In genomic region chr4:156183747-156184146, GRCm38 (mm10) we compare ENCODE assay signal across 17 mouse cellular contexts. TPM values are rescaled to one million over a fixed set of nuclear protein-coding genes. Genes with fewer than 3 reads are reported as not detected.
DNase-seq lines count a peak whose midpoint lies in the region; ATAC-seq and TF ChIP-seq lines count a peak whose summit lies in the region.
"Had no signal": no experiment of that assay in that cellular context is flagged by ENCODE, and none has a peak within 500 bp of the region (broad histone marks: within the 10 kb centered on the region; RNA-seq: fewer than 3 reads in every experiment).

No protein-coding gene starts in this region.

- 89% methylated on average over 5 of the region's 5 CpGs for WGBS in hindbrain, embryonic 11.5 days
- 88% methylated on average over 5 of the region's 5 CpGs for WGBS in midbrain, embryonic 11.5 days
- 80% methylated on average over 5 of the region's 5 CpGs for WGBS in neural tube, embryonic 15.5 days
- WGBS in lung, adult 2 months: 64% methylated on average over 5 of the region's 5 CpGs

- no peak for ATAC-seq in hindbrain, embryonic 11.5 days (ENCODE audit: low FRiP score)
- ATAC-seq in midbrain, embryonic 11.5 days (ENCODE audit: low FRiP score): no peak
- no peak for ATAC-seq in neural tube, embryonic 15.5 days (ENCODE audit: low FRiP score)
- ATAC-seq: Patski had no signal

- TF ChIP-seq CTCF in layer of hippocampus, adult 2 months (conservative IDR thresholded peaks at IDR 0.05): no peak
- no peak for TF ChIP-seq CTCF in lung, adult 2 months (IDR thresholded peaks at IDR 0.05; ENCODE audit: insufficient read depth, low read length)

- no peak for DNase-seq in layer of hippocampus, adult 2 months (ENCODE audit: low spot score in 2 of 2)
- no peak for DNase-seq in layer of hippocampus, adult 8-10 months (ENCODE audit: low spot score in 2 of 2)
- DNase-seq in hindbrain, embryonic 11.5 days (ENCODE audit: low spot score): no peak
- no peak for DNase-seq in midbrain, embryonic 11.5 days (ENCODE audit: low spot score, missing footprints)
- no peak for DNase-seq in cerebellum, adult 8-10 months
- DNase-seq in lung, adult 2 months: no peak
- no peak for DNase-seq in layer of hippocampus, adult 11-12 months (ENCODE audit: low spot score)
- DNase-seq: cerebellum, adult 18-20 months; kidney, adult 11 months; kidney, postnatal 4 days; lung, adult 18-20 months; right cerebral cortex, postnatal 25 days; thymus, postnatal 25 days had no signal

- H3K27me3 ChIP-seq in hindbrain, embryonic 11.5 days (ENCODE audit: control insufficient read depth, insufficient read depth, low read length): no peaks in the 10 kb centered on the region
- H3K27me3 ChIP-seq in midbrain, embryonic 11.5 days (ENCODE audit: control insufficient read depth, insufficient read depth, low read length): no peaks in the 10 kb centered on the region
- H3K27me3 ChIP-seq in neural tube, embryonic 15.5 days (replicated peaks): no peaks in the 10 kb centered on the region
- H3K27me3 ChIP-seq: Patski had no signal

- peak overlapping the region; percentile 65 for H3K4me2 ChIP-seq in hindbrain, embryonic 11.5 days (replicated peaks; ENCODE audit: low read depth, low read length)
- H3K4me2 ChIP-seq in midbrain, embryonic 11.5 days: peak overlapping the region; percentile 72
- peak overlapping the region; percentile 78 for H3K4me2 ChIP-seq in neural tube, embryonic 15.5 days

- no peak overlapping the region for H3K9ac ChIP-seq in hindbrain, embryonic 11.5 days (ENCODE audit: low read depth, low read length)
- peak overlapping the region; percentile 27; the same call in 1 of the 2 replicates for H3K9ac ChIP-seq in midbrain, embryonic 11.5 days (ENCODE audit: low read length)
- peak overlapping the region; percentile 72 for H3K9ac ChIP-seq in neural tube, embryonic 15.5 days (replicated peaks)

- peaks cover 29% of the 10 kb centered on the region for H3K4me1 ChIP-seq in hindbrain, embryonic 11.5 days (replicated peaks; ENCODE audit: control insufficient read depth, insufficient read depth, low read length)
- peaks cover 46% of the 10 kb centered on the region for H3K4me1 ChIP-seq in midbrain, embryonic 11.5 days (ENCODE audit: control insufficient read depth, insufficient read depth, low read length)
- peaks cover 91% of the 10 kb centered on the region for H3K4me1 ChIP-seq in neural tube, embryonic 15.5 days
- peaks cover 14% of the 10 kb centered on the region for H3K4me1 ChIP-seq in lung, adult 2 months (ENCODE audit: control insufficient read depth, insufficient read depth, low read length)

- no peaks in the 10 kb centered on the region for H3K9me3 ChIP-seq in hindbrain, embryonic 11.5 days (ENCODE audit: control insufficient read depth, low read length)
- no peaks in the 10 kb centered on the region for H3K9me3 ChIP-seq in midbrain, embryonic 11.5 days (ENCODE audit: control insufficient read depth, low read length)
- no peaks in the 10 kb centered on the region for H3K9me3 ChIP-seq in neural tube, embryonic 15.5 days (replicated peaks)
- H3K9me3 ChIP-seq: megakaryocyte, embryonic 14.5 days had no signal

- peak overlapping the region; percentile 63 for H3K4me3 ChIP-seq in layer of hippocampus, adult 2 months
- H3K4me3 ChIP-seq in hindbrain, embryonic 11.5 days (ENCODE audit: low read depth, low read length): peak overlapping the region; percentile 43; the same call in 1 of the 2 replicates
- H3K4me3 ChIP-seq in midbrain, embryonic 11.5 days (ENCODE audit: low read depth, low read length): peak overlapping the region; percentile 15
- peak overlapping the region; percentile 55 for H3K4me3 ChIP-seq in neural tube, embryonic 15.5 days (replicated peaks)
- H3K4me3 ChIP-seq in lung, adult 2 months (replicated peaks; ENCODE audit: extremely low read depth, low read depth, low read length): no peak overlapping the region
- H3K4me3 ChIP-seq: erythroblast, embryonic 14.5 days; megakaryocyte, embryonic 14.5 days had no signal

- TF ChIP-seq POLR2A in lung, adult 2 months (IDR thresholded peaks at IDR 0.05; ENCODE audit: borderline replicate concordance, extremely low read depth, low read depth, low read length): no peak

- H3K27ac ChIP-seq in layer of hippocampus, adult 2 months: no peak overlapping the region; the same call in 1 of the 2 replicates
- no peak overlapping the region for H3K27ac ChIP-seq in hindbrain, embryonic 11.5 days (ENCODE audit: low read depth, low read length)
- no peak overlapping the region for H3K27ac ChIP-seq in midbrain, embryonic 11.5 days (ENCODE audit: low read depth, low read length)
- H3K27ac ChIP-seq in neural tube, embryonic 15.5 days (replicated peaks): no peak overlapping the region

- H3K36me3 ChIP-seq in hindbrain, embryonic 11.5 days (ENCODE audit: control insufficient read depth, insufficient read depth, low read length): no peaks in the 10 kb centered on the region
- peaks cover 12% of the 10 kb centered on the region for H3K36me3 ChIP-seq in midbrain, embryonic 11.5 days (ENCODE audit: control insufficient read depth, insufficient read depth, low read length)
- H3K36me3 ChIP-seq in neural tube, embryonic 15.5 days: peaks cover 7% of the 10 kb centered on the region

RNA-seq across cellular contexts. Expression of gene Agrn, which starts 13.5 kb away (rescaled TPM):
- 100 to 1,000 TPM; 146 to 148 TPM for total RNA-seq in layer of hippocampus, adult 2 months (2021)
- total RNA-seq in layer of hippocampus, adult 8-10 months (2022): 100 to 1,000 TPM; 125 to 145 (median 144) TPM
- polyA plus RNA-seq in hindbrain, embryonic 11.5 days (2014; fragmentation: Nextera tagmentation; extraction: Ambion mirVana): 79.7 and 80.7 TPM in 2 replicates
- polyA plus RNA-seq in midbrain, embryonic 11.5 days (2014; fragmentation: Nextera tagmentation; extraction: Ambion mirVana): 62.2 and 68.2 TPM in 2 replicates
- 87.2 and 100 TPM in 2 replicates for polyA plus RNA-seq in neural tube, embryonic 15.5 days (2015; fragmentation: Nextera tagmentation; extraction: Ambion mirVana)
- polyA plus RNA-seq in lung, adult 2 months (2012; rRNA removed): 190 and 214 TPM in 2 replicates

RNA-seq across cellular contexts. Expression of gene Isg15, which starts 16.9 kb away (rescaled TPM):
- total RNA-seq in layer of hippocampus, adult 2 months (2021): 1 to 10 TPM in 1 of 2 experiments, under 1 TPM in 1; 0.87 to 1.3 TPM
- total RNA-seq in layer of hippocampus, adult 8-10 months (2022): 1 to 10 TPM in 3 of 4 experiments, under 1 TPM in 1; 0.87 to 2.6 (median 1.7) TPM
- polyA plus RNA-seq in hindbrain, embryonic 11.5 days (2014; fragmentation: Nextera tagmentation; extraction: Ambion mirVana): 0.54 and 1.2 TPM in 2 replicates
- 0.25 and 0.30 TPM in 2 replicates for polyA plus RNA-seq in midbrain, embryonic 11.5 days (2014; fragmentation: Nextera tagmentation; extraction: Ambion mirVana)
- polyA plus RNA-seq in neural tube, embryonic 15.5 days (2015; fragmentation: Nextera tagmentation; extraction: Ambion mirVana): 3.2 and 9.7 TPM in 2 replicates
- 8.1 and 12.2 TPM in 2 replicates for polyA plus RNA-seq in lung, adult 2 months (2012; rRNA removed)

RNA-seq across cellular contexts. Expression of gene AW011738, which starts 19.4 kb away (rescaled TPM):
- 1 to 10 TPM; 5.6 to 7.1 TPM for total RNA-seq in layer of hippocampus, adult 2 months (2021)
- total RNA-seq in layer of hippocampus, adult 8-10 months (2022): 1 to 10 TPM; 5.9 to 7.3 (median 6.3) TPM
- polyA plus RNA-seq in hindbrain, embryonic 11.5 days (2014; fragmentation: Nextera tagmentation; extraction: Ambion mirVana): 2.0 and 3.1 TPM in 2 replicates
- 2.4 TPM in 2 replicates for polyA plus RNA-seq in midbrain, embryonic 11.5 days (2014; fragmentation: Nextera tagmentation; extraction: Ambion mirVana)
- 4.2 and 6.2 TPM in 2 replicates for polyA plus RNA-seq in neural tube, embryonic 15.5 days (2015; fragmentation: Nextera tagmentation; extraction: Ambion mirVana)
- 4.6 and 5.1 TPM in 2 replicates for polyA plus RNA-seq in lung, adult 2 months (2012; rRNA removed)

RNA-seq across cellular contexts. Expression of gene Perm1, which starts 31.9 kb away (rescaled TPM):
- total RNA-seq in layer of hippocampus, adult 2 months (2021): under 1 TPM; 0.26 to 0.44 TPM
- total RNA-seq in layer of hippocampus, adult 8-10 months (2022): under 1 TPM; 0.32 to 0.45 (median 0.38) TPM
- polyA plus RNA-seq in hindbrain, embryonic 11.5 days (2014; fragmentation: Nextera tagmentation; extraction: Ambion mirVana): 1.1 and 1.4 TPM in 2 replicates
- 0.81 and 1.2 TPM in 2 replicates for polyA plus RNA-seq in midbrain, embryonic 11.5 days (2014; fragmentation: Nextera tagmentation; extraction: Ambion mirVana)
- polyA plus RNA-seq in neural tube, embryonic 15.5 days (2015; fragmentation: Nextera tagmentation; extraction: Ambion mirVana): 2.3 and 2.8 TPM in 2 replicates
- polyA plus RNA-seq in lung, adult 2 months (2012; rRNA removed): 2.0 and 6.0 TPM in 2 replicates
- polyA plus RNA-seq: erythroblast, embryonic 14.5 days had no signal

RNA-seq across cellular contexts. Expression of gene Plekhn1, which starts 50.9 kb away (rescaled TPM):
- total RNA-seq in layer of hippocampus, adult 2 months (2021): 10 to 100 TPM; 41.4 to 43.1 TPM
- 10 to 100 TPM; 38.2 to 52.2 (median 46.4) TPM for total RNA-seq in layer of hippocampus, adult 8-10 months (2022)
- 17.0 and 17.8 TPM in 2 replicates for polyA plus RNA-seq in hindbrain, embryonic 11.5 days (2014; fragmentation: Nextera tagmentation; extraction: Ambion mirVana)
- 15.6 and 18.1 TPM in 2 replicates for polyA plus RNA-seq in midbrain, embryonic 11.5 days (2014; fragmentation: Nextera tagmentation; extraction: Ambion mirVana)
- 27.2 and 28.7 TPM in 2 replicates for polyA plus RNA-seq in neural tube, embryonic 15.5 days (2015; fragmentation: Nextera tagmentation; extraction: Ambion mirVana)
- polyA plus RNA-seq in lung, adult 2 months (2012; rRNA removed): 61.9 and 78.1 TPM in 2 replicates
